Mouse (Mus musculus) left cerebral cortex, postnatal 10 days (tissue): ENCODE measurements around the gene Kcnip4. TPM values are rescaled to one million over a fixed set of nuclear protein-coding genes. Genes with fewer than 3 reads are reported as not detected.

Source experiments
- DNase-seq, 2 experiments: peaks; one replicate each; pipeline ENCODE4 v3.0.0; 2021 to 2022; ENCODE audit warnings: low spot score in 2 of 2, mixed read lengths in 1 of 2; ENCODE audit errors: extremely low spot score in 1 of 2
- intact Hi-C: fragments of 180-260 bp; cut with DNase I; formaldehyde crosslinking; loops from one replicate; pipeline ENCODE4 v1.15.1; 2025
- total RNA-seq, 2 experiments: library from RNA; stranded (reverse); gene quantifications; 2 replicates each; pipeline ENCODE4 v1.2.3; 2021

Gene Kcnip4
- total RNA-seq, 2 experiments from 2014 or later, result 45.8 to 51.6 TPM

GRCm38 (mm10) chr5:49370543-49371076, 154.1 kb downstream of the Kcnip4 start:
- intact Hi-C loops, result loop anchor here (2.0 to 5.0 kb wide), 2 partner anchors 157 to 590 kb away; no protein-coding TSS in a partner anchor
- peak in 1 of 2 experiments; percentile 64 for DNase-seq

- intact Hi-C loops, result loop anchor here (5.0 kb wide), 1 partner anchor 848 kb away; no protein-coding TSS in a partner anchor
- peak in 1 of 2 experiments; percentile 56 for DNase-seq
Measured at GRCm38 (mm10) chr5:49368636-49369423, 155.9 kb downstream of the Kcnip4 start.

- intact Hi-C loops, result no loop called here
Measured at GRCm38 (mm10) chr5:49356381-49356780, 168.3 kb downstream of the Kcnip4 start.

GRCm38 (mm10) chr5:49352061-49352460, 172.6 kb downstream of the Kcnip4 start:
- intact Hi-C loops, result no loop called here
- no peak for DNase-seq

More at GRCm38 (mm10) chr5:49356381-49356780, 168.3 kb downstream of the Kcnip4 start:
- no peak for DNase-seq

GRCm38 (mm10) chr5:49350126-49350909, 174.4 kb downstream of the Kcnip4 start:
- intact Hi-C loops, result loop anchor here (2.0 kb wide), 1 partner anchor 260 kb away; no protein-coding TSS in a partner anchor

GRCm38 (mm10) chr5:49349541-49349940, 175.2 kb downstream of the Kcnip4 start:
- intact Hi-C loops, result no loop called here
- DNase-seq, result no peak

More at GRCm38 (mm10) chr5:49350126-49350909, 174.4 kb downstream of the Kcnip4 start:
- peak in 1 of 2 experiments; percentile 64 for DNase-seq

GRCm38 (mm10) chr5:49348511-49348910, 176.2 kb downstream of the Kcnip4 start:
- intact Hi-C loops, result no loop called here
- DNase-seq, result no peak

- DNase-seq, result no peak
- intact Hi-C loops, result no loop called here
Measured at GRCm38 (mm10) chr5:49344606-49345005, 180.1 kb downstream of the Kcnip4 start.

GRCm38 (mm10) chr5:49337164-49337563, 187.5 kb downstream of the Kcnip4 start:
- intact Hi-C loops, result no loop called here
- DNase-seq, result no peak

- intact Hi-C loops, result no loop called here
- DNase-seq, result no peak
Measured at GRCm38 (mm10) chr5:49333063-49333462, 191.6 kb downstream of the Kcnip4 start.

GRCm38 (mm10) chr5:49329023-49329422, 195.7 kb downstream of the Kcnip4 start:
- intact Hi-C loops, result no loop called here
- DNase-seq, result no peak

- intact Hi-C loops, result no loop called here
- no peak for DNase-seq
Measured at GRCm38 (mm10) chr5:49318661-49319060, 206.0 kb downstream of the Kcnip4 start.

GRCm38 (mm10) chr5:49317869-49318268, 206.8 kb downstream of the Kcnip4 start:
- intact Hi-C loops, result no loop called here
- DNase-seq, result no peak

GRCm38 (mm10) chr5:49306796-49307195, 217.9 kb downstream of the Kcnip4 start:
- intact Hi-C loops, result no loop called here
- DNase-seq, result no peak

GRCm38 (mm10) chr5:49305321-49305720, 219.4 kb downstream of the Kcnip4 start:
- intact Hi-C loops, result no loop called here

GRCm38 (mm10) chr5:49298654-49299053, 226.1 kb downstream of the Kcnip4 start:
- DNase-seq, result no peak
- intact Hi-C loops, result no loop called here

More at GRCm38 (mm10) chr5:49305321-49305720, 219.4 kb downstream of the Kcnip4 start:
- no peak for DNase-seq

- intact Hi-C loops, result no loop called here
- DNase-seq, result no peak
Measured at GRCm38 (mm10) chr5:49292421-49292820, 232.3 kb downstream of the Kcnip4 start.

GRCm38 (mm10) chr5:49291801-49292200, 232.9 kb downstream of the Kcnip4 start:
- DNase-seq, result no peak
- intact Hi-C loops, result no loop called here

GRCm38 (mm10) chr5:49285455-49286135, 239.1 kb downstream of the Kcnip4 start:
- DNase-seq, result no peak
- intact Hi-C loops, result no loop called here
